Mouse (Mus musculus): ENCODE measurements at regions not wholly inside any gene's neighbourhood (a gene's known extent, or its start where the extent isn't known, plus 50 kb on each side); places are given as distances from the start of the nearest gene placed in this dataset.

- Histone ChIP-seq H3K9me3 (ENCODE audit: control insufficient read depth, low read length) (no peaks in the 10 kb centered on the region), H3K27ac (no peak overlapping the region), H3K27me3 (ENCODE audit: control insufficient read depth, insufficient read depth, low read length) (no peaks in the 10 kb centered on the region), H3K4me3 (ENCODE audit: insufficient read depth in 1 of 2, low read depth in 2 of 2, low read length in 2 of 2) (no peak overlapping the region), H3K36me3 (replicated peaks; ENCODE audit: control insufficient read depth, insufficient read depth, low read depth) (no peaks in the 10 kb centered on the region), H3K4me1 (replicated peaks; ENCODE audit: control insufficient read depth in 2 of 2, insufficient read depth in 2 of 2, low read length in 1 of 2) (no peaks in the 10 kb centered on the region), H3K9ac (replicated peaks) (no peak overlapping the region), H3K4me2 (ENCODE audit: low read depth) (no peak overlapping the region)
- TF ChIP-seq EP300 (IDR thresholded peaks at IDR 0.05; ENCODE audit: low read depth), result no peak
- no peak for TF ChIP-seq CTCF (IDR thresholded peaks at IDR 0.05; ENCODE audit: low read depth)
- ATAC-seq (ENCODE audit: insufficient read depth) (no peak), DNase-seq (ENCODE audit: low read depth in 3 of 3, low spot score in 3 of 3) (no peak)
- 71% methylated on average over 4 of the region's 4 CpGs for WGBS (ENCODE audit: insufficient replicate concordance)
Observed at GRCm38 (mm10) chr12:51294971-51295477, 52.8 kb upstream of the G2e3 start.

GRCm38 (mm10) chr12:51278358-51278757 lies 69.5 kb upstream of the G2e3 start:
- no peaks in the 10 kb centered on the region for H3K4me1 ChIP-seq (replicated peaks; ENCODE audit: control insufficient read depth in 2 of 2, insufficient read depth in 2 of 2, low read length in 1 of 2)
- no peak overlapping the region for H3K4me2 ChIP-seq (ENCODE audit: low read depth)
- ATAC-seq (ENCODE audit: insufficient read depth) (no peak), DNase-seq (ENCODE audit: low read depth in 3 of 3, low spot score in 3 of 3) (no peak)
- no peaks in the 10 kb centered on the region for H3K27me3 ChIP-seq (ENCODE audit: control insufficient read depth, insufficient read depth, low read length)
- no peak for TF ChIP-seq CTCF (IDR thresholded peaks at IDR 0.05; ENCODE audit: low read depth)
- no peak for TF ChIP-seq EP300 (IDR thresholded peaks at IDR 0.05; ENCODE audit: low read depth)
- H3K9me3 ChIP-seq (ENCODE audit: control insufficient read depth, low read length), result no peaks in the 10 kb centered on the region
- no peak overlapping the region for H3K9ac ChIP-seq (replicated peaks)
- WGBS (ENCODE audit: insufficient replicate concordance), result 66% methylated on average over 1 of the region's 1 CpGs
- no peak overlapping the region for H3K27ac ChIP-seq
- H3K36me3 ChIP-seq (replicated peaks; ENCODE audit: control insufficient read depth, insufficient read depth, low read depth), result no peaks in the 10 kb centered on the region
- no peak overlapping the region for H3K4me3 ChIP-seq (ENCODE audit: insufficient read depth in 1 of 2, low read depth in 2 of 2, low read length in 2 of 2)

DNA sequence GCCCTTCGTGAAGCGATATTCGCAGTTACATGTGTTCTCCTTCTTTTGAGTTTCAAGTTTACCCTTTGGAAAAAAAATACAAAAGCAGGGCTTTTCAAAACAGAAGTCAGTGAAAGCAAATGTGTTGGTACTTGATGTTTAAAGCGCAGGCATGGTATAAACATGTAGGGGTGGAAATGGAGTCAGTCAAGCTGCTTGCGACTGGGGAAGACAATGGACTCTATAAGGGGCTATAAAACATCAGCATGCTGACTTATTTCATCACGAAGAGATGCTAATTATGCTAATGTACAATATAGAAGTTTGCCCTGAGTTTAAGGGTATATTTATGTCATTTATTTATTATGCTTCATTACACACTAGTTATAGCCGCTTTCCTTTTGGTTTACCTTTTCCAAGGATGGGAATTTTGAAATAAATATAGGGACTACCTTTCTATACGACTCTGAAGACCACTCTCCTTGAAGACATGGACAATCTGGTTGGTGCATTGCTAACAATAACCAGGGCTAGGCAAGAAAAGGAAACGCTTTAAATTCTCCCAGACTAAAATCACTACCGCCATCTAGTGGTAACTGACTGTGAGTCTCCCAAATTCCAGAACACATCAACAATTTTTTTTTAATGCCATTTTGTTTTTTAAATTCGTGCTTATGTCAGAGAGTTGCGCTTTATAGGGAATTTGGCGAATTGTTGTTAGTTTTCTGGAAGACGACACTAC lies 71.9 kb upstream of the G2e3 start:
- H3K36me3 ChIP-seq (replicated peaks; ENCODE audit: control insufficient read depth, insufficient read depth, low read depth), result no peaks in the 10 kb centered on the region
- no peaks in the 10 kb centered on the region for H3K4me1 ChIP-seq (replicated peaks; ENCODE audit: control insufficient read depth in 2 of 2, insufficient read depth in 2 of 2, low read length in 1 of 2)
- DNase-seq (ENCODE audit: low read depth in 3 of 3, low spot score in 3 of 3) (no peak), ATAC-seq (ENCODE audit: insufficient read depth) (no peak)
- TF ChIP-seq EP300 (IDR thresholded peaks at IDR 0.05; ENCODE audit: low read depth) (no peak), CTCF (IDR thresholded peaks at IDR 0.05; ENCODE audit: low read depth) (peak; percentile 47; the same call in 1 of the 2 replicates)
- H3K27ac ChIP-seq, result no peak overlapping the region
- H3K9me3 ChIP-seq (ENCODE audit: control insufficient read depth, low read length), result no peaks in the 10 kb centered on the region
- H3K4me3 ChIP-seq (ENCODE audit: insufficient read depth in 1 of 2, low read depth in 2 of 2, low read length in 2 of 2), result no peak overlapping the region
- H3K4me2 ChIP-seq (ENCODE audit: low read depth), result no peak overlapping the region
- H3K27me3 ChIP-seq (ENCODE audit: control insufficient read depth, insufficient read depth, low read length), result no peaks in the 10 kb centered on the region
- WGBS (ENCODE audit: insufficient replicate concordance), result 42% methylated on average over 14 of the region's 14 CpGs
- H3K9ac ChIP-seq (replicated peaks), result no peak overlapping the region

GRCm38 (mm10) chr12:51273486-51273885 lies 74.4 kb upstream of the G2e3 start:
- Histone ChIP-seq H3K9ac (replicated peaks) (no peak overlapping the region), H3K36me3 (replicated peaks; ENCODE audit: control insufficient read depth, insufficient read depth, low read depth) (no peaks in the 10 kb centered on the region), H3K4me3 (ENCODE audit: insufficient read depth in 1 of 2, low read depth in 2 of 2, low read length in 2 of 2) (no peak overlapping the region), H3K27me3 (ENCODE audit: control insufficient read depth, insufficient read depth, low read length) (no peaks in the 10 kb centered on the region), H3K27ac (no peak overlapping the region), H3K9me3 (ENCODE audit: control insufficient read depth, low read length) (no peaks in the 10 kb centered on the region), H3K4me2 (ENCODE audit: low read depth) (no peak overlapping the region), H3K4me1 (replicated peaks; ENCODE audit: control insufficient read depth in 2 of 2, insufficient read depth in 2 of 2, low read length in 1 of 2) (no peaks in the 10 kb centered on the region)
- no peak for ATAC-seq (ENCODE audit: insufficient read depth)
- no peak for DNase-seq (ENCODE audit: low read depth in 3 of 3, low spot score in 3 of 3)
- 64% methylated on average over 5 of the region's 5 CpGs for WGBS (ENCODE audit: insufficient replicate concordance)
- TF ChIP-seq EP300 (IDR thresholded peaks at IDR 0.05; ENCODE audit: low read depth) (no peak), CTCF (IDR thresholded peaks at IDR 0.05; ENCODE audit: low read depth) (no peak)

DNA sequence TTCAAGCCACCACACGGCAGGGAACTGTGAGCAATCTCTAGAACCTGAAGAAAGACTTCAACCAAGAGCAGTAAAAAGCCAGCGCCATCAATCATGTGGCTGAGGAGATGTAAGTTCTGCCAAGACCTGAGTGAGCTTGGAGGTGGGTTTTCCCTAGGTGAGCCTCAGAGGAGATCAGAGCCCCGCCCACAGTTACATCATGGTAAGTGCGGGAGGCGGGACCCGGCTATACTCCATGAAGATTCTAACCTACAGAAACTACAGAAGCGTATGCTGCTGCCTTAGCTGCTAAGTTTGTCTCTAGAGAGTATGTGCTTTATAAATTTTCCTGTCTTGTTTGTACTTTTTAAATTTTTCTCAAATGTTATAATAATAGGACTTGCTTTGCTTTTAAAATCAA lies 105.0 kb upstream of the G2e3 start:
- Histone ChIP-seq H3K9me3 (ENCODE audit: control insufficient read depth, low read length) (no peaks in the 10 kb centered on the region), H3K4me2 (ENCODE audit: low read depth) (no peak overlapping the region), H3K4me1 (replicated peaks; ENCODE audit: control insufficient read depth in 2 of 2, insufficient read depth in 2 of 2, low read length in 1 of 2) (no peaks in the 10 kb centered on the region), H3K36me3 (replicated peaks; ENCODE audit: control insufficient read depth, insufficient read depth, low read depth) (no peaks in the 10 kb centered on the region), H3K27me3 (ENCODE audit: control insufficient read depth, insufficient read depth, low read length) (no peaks in the 10 kb centered on the region), H3K4me3 (ENCODE audit: insufficient read depth in 1 of 2, low read depth in 2 of 2, low read length in 2 of 2) (no peak overlapping the region), H3K27ac (no peak overlapping the region), H3K9ac (replicated peaks) (no peak overlapping the region)
- DNase-seq (ENCODE audit: low read depth in 3 of 3, low spot score in 3 of 3) (no peak), ATAC-seq (ENCODE audit: insufficient read depth) (no peak)
- TF ChIP-seq EP300 (IDR thresholded peaks at IDR 0.05; ENCODE audit: low read depth) (no peak), CTCF (IDR thresholded peaks at IDR 0.05; ENCODE audit: low read depth) (no peak)
- 67% methylated on average over 7 of the region's 7 CpGs for WGBS (ENCODE audit: insufficient replicate concordance)

Measured in liver, embryonic 14.5 days (tissue).